Mouse (Mus musculus) gastrocnemius, postnatal 4 days (tissue): ENCODE data around the gene Btbd7. TPM values are rescaled to one million over a fixed set of nuclear protein-coding genes. Genes with fewer than 3 reads are reported as not detected.

Source experiments
- DNase-seq, 2 experiments: peaks; one replicate each; pipeline ENCODE4 v3.0.0; 2021 to 2022; ENCODE audit warnings: low spot score in 2 of 2, mixed read lengths in 2 of 2
- total RNA-seq, 2 experiments: library from RNA; stranded (reverse); gene quantifications; 2 replicates each; pipeline ENCODE4 v1.2.3; 2021

Btbd7 gene
- total RNA-seq, 2 experiments from 2014 or later: 31.9 to 32.4 TPM

DNA sequence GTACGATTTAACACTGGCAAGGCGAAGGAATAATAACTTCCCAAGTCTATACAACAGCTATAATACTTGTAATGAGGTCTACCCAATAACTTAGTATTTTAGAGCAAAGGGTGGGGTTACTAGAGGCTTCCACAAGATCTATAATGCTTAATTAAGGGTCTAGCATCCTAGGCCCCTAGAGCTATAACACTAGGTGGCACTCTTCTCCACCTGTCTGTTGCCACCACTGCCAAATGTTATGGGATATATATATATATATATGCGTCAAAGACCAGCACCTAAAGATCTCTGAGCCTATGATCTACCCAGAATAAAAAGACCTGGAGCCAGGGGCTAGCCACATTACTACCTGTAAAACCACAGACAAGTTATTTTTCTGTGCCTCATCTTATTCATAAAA lies 138.0 kb downstream of the Btbd7 start:
- DNase-seq: no peak

DNA sequence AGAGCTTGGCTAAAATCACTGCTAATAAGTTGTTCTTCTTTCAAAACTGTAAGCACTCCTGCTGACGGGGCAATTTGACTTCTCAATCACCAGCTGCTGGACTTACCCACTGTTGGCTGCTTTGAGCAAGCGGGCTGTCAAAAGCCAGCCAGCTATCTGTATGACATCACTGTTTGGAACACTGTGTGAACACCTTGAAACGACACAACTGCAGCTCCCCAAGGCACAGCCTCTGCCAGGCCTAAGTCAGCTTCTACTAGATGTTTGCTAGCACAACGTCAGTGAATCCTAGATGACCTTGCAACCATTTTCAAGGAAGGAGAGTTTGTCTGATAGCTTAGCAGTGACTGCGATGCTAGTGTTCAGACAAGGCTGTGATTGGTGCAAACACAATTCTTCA lies 139.2 kb downstream of the Btbd7 start:
- DNase-seq: no peak

- DNase-seq: peak in 1 of 2 experiments; percentile 63
Measured at GRCm38 (mm10) chr12:102733381-102733780, 144.9 kb downstream of the Btbd7 start.

DNA sequence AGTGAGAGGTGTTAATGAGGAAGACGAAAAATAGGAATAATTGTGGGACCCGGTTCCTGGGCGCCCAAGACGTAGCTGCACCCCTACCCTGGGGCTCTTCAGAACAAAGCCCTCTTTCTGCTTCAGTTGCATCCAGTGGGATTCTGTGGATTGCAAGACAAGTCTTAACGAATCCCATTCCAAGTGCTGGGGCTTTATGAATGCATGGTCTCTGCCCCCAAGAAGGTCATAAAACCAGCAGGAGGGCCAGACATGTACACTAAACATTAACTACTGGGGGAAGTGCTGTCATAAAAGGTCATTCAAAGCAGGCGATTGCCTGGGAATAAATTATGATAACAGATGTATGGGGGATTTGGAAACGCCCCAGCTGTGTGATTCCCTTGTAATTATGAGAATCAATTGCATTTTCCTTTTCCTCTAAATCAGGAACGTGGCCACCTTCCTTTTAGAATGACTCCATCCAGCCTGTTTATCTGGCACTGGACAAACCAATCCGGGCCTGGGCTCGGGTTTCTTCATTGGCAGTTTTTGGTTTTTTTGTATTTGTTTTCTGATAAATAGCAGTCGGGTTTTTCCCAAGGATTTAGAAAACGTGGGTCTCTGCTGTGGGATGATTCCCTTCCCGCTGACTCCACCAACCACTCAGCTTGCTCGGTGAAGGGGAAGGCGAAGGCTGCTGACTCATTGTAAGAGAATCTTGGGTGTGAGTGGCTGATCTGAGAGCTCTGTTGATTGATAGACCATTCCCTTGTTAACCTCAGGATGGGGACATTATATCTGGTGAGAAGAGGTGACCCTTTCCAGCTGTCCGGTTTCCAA lies 147.3 kb downstream of the Btbd7 start:
- no peak for DNase-seq

Other genes with a start within 250 kb of the Btbd7 start
- gene Itpk1, start 173.5 kb downstream of the Btbd7 start, total RNA-seq: 10 to 100 TPM; 10.0 to 10.1 TPM
- gene Moap1, start 134.8 kb downstream of the Btbd7 start, total RNA-seq: 1 to 10 TPM; 7.6 to 7.8 TPM
- gene Tmem251, start 134.7 kb downstream of the Btbd7 start, total RNA-seq: 1 to 10 TPM; 2.8 to 3.6 TPM
- gene Gm28051, start 120.7 kb downstream of the Btbd7 start, total RNA-seq: not detected
- gene Gon7, start 120.7 kb downstream of the Btbd7 start, total RNA-seq: 10 to 100 TPM in 1 of 2 experiments, 1 to 10 TPM in 1; 9.5 to 10.9 TPM
- gene Ubr7, start 120.5 kb downstream of the Btbd7 start, total RNA-seq: 10 to 100 TPM; 28.7 to 31.1 TPM
- 1 to 10 TPM; 4.7 to 5.4 TPM for gene Gm20604, start 119.8 kb downstream of the Btbd7 start, total RNA-seq
- not detected for gene Cox8c, start 20.8 kb upstream of the Btbd7 start, total RNA-seq
- under 1 TPM; 0.15 to 0.26 TPM for gene Unc79, start 70.4 kb upstream of the Btbd7 start, total RNA-seq